Mouse (Mus musculus) stomach, embryonic 14.5 days (tissue): Measurements from ENCODE around the gene Trappc10. TPM values are rescaled to one million over a fixed set of nuclear protein-coding genes. Genes with fewer than 3 reads are reported as not detected.

Experiments used
- ATAC-seq: fragments of 200-750 bp; cut with Nextera tagmentation; 2 replicates; pipeline ENCODE4 v1.8.0; 2017; ENCODE audit warnings: low read depth, moderate TSS enrichment; ENCODE audit not compliant: insufficient number of reproducible peaks, insufficient read depth, low FRiP score
- H3K27ac ChIP-seq: fragments of 300-500 bp; sonication (generic); 2 replicates; pipeline ENCODE4 v1.5.1; 2014; ENCODE audit warnings: mild to moderate bottlenecking, low read length, moderate library complexity, mixed read lengths
- H3K27me3 ChIP-seq: fragments of 300-500 bp; sonication (generic); 2 replicates; pipeline ENCODE4 v1.6.1; 2014; ENCODE audit warnings: low read length, control low read depth, mixed read lengths; ENCODE audit not compliant: control insufficient read depth, insufficient read depth
- H3K36me3 ChIP-seq: fragments of 300-500 bp; sonication (generic); 2 replicates; pipeline ENCODE4 v1.6.1; 2014; ENCODE audit warnings: mild to moderate bottlenecking, control low read depth, low read length, moderate library complexity, mixed read lengths; ENCODE audit not compliant: control insufficient read depth, insufficient read depth
- H3K4me1 ChIP-seq: fragments of 300-500 bp; sonication (generic); 2 replicates; pipeline ENCODE4 v1.6.1; 2014; ENCODE audit warnings: low read length, control low read depth, mixed read lengths; ENCODE audit not compliant: control insufficient read depth, insufficient read depth
- H3K4me2 ChIP-seq: fragments of 300-500 bp; sonication (generic); replicated peaks from 2 replicates; pipeline ENCODE4 v1.6.1; 2014; ENCODE audit warnings: low read depth, low read length, control low read depth
- H3K4me3 ChIP-seq: fragments of 300-500 bp; sonication (generic); 2 replicates; pipeline ENCODE4 v1.5.1; 2014; ENCODE audit warnings: low read depth, low read length, control low read depth
- H3K9ac ChIP-seq: fragments of 300-500 bp; sonication (generic); replicated peaks from 2 replicates; pipeline ENCODE4 v1.6.1; 2014; ENCODE audit warnings: low read depth, mild to moderate bottlenecking, control low read depth, low read length, moderate library complexity, mixed read lengths
- H3K9me3 ChIP-seq: fragments of 300-500 bp; sonication (generic); 2 replicates; pipeline ENCODE4 v1.6.1; 2016; ENCODE audit warnings: low read depth, low read length, control low read depth; ENCODE audit not compliant: control insufficient read depth
- WGBS: fragments of 180-500 bp; shearing (Covaris S2); extraction: QIAGEN DNeasy Blood & Tissue Kit; methylation state at CpG from one replicate; pipeline ENCODE4 v1.1.7; 2014; 5-methylcytosine and 5-hydroxymethylcytosine counted together
- polyA plus RNA-seq: library from polyadenylated mRNA; unstranded; fragments of >200 nt; fragmentation: Nextera tagmentation; extraction: Ambion mirVana; gene quantifications from 2 replicates; pipeline ENCODE4 v1.2.1, GENCODE M21; 2014

Gene Trappc10
- polyA plus RNA-seq, 1 experiment from 2014 or later: 14.7 TPM

DNA sequence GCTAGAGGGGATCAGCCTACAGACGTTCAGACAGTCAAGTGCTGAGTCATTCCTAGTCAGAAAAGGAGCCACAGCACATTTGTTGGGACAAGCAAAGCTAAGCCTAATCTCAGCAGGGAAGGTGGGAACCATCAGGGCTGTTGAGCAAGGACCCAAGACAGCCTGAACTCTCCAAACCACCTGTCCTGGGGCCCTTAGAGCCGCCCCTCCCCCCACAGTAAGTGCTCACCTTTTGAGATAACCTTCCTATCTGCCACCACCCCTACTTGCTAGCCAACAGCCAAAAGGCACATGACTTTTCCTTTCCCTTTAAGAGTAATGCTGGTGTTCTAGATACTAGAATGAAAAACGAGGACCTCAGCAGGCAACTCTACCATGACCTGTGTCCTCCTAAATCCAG is 60.9 kb downstream of the Trappc10 start:
- no peak for ATAC-seq
- Histone ChIP-seq H3K4me1 (peaks cover 7% of the 10 kb centered on the region; the same call in 1 of the 2 replicates), H3K9ac (no peak overlapping the region), H3K4me2 (no peak overlapping the region), H3K27me3 (no peaks in the 10 kb centered on the region), H3K27ac (no peak overlapping the region), H3K4me3 (no peak overlapping the region), H3K36me3 (peaks cover 49% of the 10 kb centered on the region), H3K9me3 (no peaks in the 10 kb centered on the region)
- 84% methylated on average over 3 of the region's 3 CpGs for WGBS

DNA sequence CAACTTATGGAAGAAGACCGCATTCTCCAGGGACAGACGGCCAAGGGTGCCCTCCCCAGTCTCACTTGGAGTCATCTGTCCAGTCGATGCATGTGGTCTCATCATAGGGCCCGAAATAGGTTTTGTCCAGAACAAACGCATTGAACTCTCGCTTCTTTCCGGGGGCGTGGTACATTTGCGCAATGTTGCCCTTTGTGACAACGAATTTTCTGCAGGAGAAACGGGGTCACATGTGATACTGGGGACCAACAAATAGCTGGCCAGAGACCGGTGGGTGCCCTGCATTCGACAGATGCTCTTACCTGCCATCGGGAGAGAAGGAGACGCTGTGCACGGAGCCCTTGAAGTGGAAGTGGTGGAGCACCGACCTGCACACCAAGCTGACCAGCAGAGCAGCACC is 62.1 kb downstream of the Trappc10 start:
- Histone ChIP-seq H3K9me3 (no peaks in the 10 kb centered on the region), H3K4me1 (peaks cover 7% of the 10 kb centered on the region; the same call in 1 of the 2 replicates), H3K9ac (no peak overlapping the region), H3K27me3 (no peaks in the 10 kb centered on the region), H3K4me2 (no peak overlapping the region), H3K36me3 (peaks cover 40% of the 10 kb centered on the region), H3K4me3 (no peak overlapping the region), H3K27ac (no peak overlapping the region)
- ATAC-seq: no peak
- 94% methylated on average over 17 of the region's 17 CpGs for WGBS

DNA sequence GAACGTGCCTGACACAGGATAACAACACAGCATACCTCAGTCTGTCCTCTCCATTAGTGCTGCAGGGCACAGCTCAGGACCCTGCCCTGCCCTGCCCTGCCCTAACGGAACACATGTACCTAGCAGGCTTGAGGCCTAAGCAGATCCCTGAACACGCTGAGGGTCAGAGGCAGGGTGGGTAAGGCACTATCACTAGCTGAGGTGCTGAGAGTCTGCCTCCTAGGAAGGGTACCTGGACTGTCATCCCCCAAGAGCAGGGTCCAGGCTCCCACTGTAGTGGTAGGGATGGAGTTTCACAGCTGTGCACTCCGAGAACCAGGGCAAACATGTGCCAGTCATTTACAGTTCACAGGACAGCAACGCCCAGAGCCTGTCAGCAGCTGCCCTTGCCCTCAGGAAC is 70.0 kb downstream of the Trappc10 start:
- Histone ChIP-seq H3K27ac (no peak overlapping the region), H3K4me1 (no peaks in the 10 kb centered on the region), H3K4me2 (no peak overlapping the region), H3K9me3 (no peaks in the 10 kb centered on the region), H3K36me3 (peaks cover 54% of the 10 kb centered on the region), H3K27me3 (no peaks in the 10 kb centered on the region), H3K4me3 (no peak overlapping the region), H3K9ac (no peak overlapping the region)
- ATAC-seq: no peak
- WGBS: 93% methylated on average over 5 of the region's 5 CpGs

DNA sequence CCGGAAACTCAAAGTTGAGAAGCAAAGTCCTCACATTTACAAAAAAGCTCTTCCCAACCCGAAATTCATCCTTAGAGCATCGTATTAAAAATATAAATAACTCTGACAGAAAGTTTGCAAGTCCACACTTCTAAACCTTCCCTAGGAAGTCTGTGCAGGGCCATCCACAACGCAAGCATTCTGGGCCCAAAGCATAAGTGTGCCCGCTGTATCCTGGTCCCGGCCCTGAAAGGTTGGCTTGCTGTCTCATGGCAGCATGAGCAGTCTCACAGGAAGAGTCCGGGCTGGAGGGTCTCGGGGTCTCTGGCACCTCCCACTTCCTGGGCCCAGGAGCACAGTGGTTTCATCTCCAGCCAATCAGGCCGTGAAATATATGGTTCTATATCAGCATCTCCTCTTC is 72.9 kb downstream of the Trappc10 start:
- H3K36me3 ChIP-seq: peaks cover 48% of the 10 kb centered on the region
- 92% methylated on average over 9 of the region's 9 CpGs for whole genome bisulfite sequencing
- H3K4me3 ChIP-seq: no peak overlapping the region
- no peaks in the 10 kb centered on the region for H3K9me3 ChIP-seq
- H3K27ac ChIP-seq: no peak overlapping the region
- H3K4me1 ChIP-seq: peaks cover 8% of the 10 kb centered on the region
- no peak overlapping the region for H3K4me2 ChIP-seq
- no peaks in the 10 kb centered on the region for H3K27me3 ChIP-seq
- H3K9ac ChIP-seq: no peak overlapping the region
- no peak for ATAC-seq

DNA sequence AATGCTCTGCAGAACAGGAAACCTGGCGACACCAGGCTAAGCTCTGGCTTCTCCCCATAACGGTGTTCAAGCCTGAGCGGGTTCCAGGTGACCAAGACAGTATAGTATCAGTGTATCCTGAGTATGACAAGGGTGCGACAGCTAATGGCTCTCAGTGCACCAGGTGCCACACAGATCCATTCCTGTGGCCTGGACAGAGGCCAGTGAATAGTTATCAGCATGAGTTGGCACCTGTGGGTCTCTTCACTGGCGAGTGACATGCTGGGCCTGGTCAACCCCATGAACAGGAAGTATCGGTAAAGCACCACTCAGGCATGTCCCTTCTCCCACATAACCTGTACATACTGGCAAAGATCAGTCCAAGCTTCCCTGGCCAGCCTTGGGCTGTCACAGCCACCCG is 73.4 kb downstream of the Trappc10 start:
- Histone ChIP-seq H3K27me3 (no peaks in the 10 kb centered on the region), H3K27ac (no peak overlapping the region), H3K36me3 (peaks cover 43% of the 10 kb centered on the region), H3K9ac (no peak overlapping the region), H3K9me3 (no peaks in the 10 kb centered on the region), H3K4me2 (no peak overlapping the region), H3K4me3 (no peak overlapping the region), H3K4me1 (peaks cover 8% of the 10 kb centered on the region)
- ATAC-seq: no peak
- 95% methylated on average over 7 of the region's 7 CpGs for WGBS

DNA sequence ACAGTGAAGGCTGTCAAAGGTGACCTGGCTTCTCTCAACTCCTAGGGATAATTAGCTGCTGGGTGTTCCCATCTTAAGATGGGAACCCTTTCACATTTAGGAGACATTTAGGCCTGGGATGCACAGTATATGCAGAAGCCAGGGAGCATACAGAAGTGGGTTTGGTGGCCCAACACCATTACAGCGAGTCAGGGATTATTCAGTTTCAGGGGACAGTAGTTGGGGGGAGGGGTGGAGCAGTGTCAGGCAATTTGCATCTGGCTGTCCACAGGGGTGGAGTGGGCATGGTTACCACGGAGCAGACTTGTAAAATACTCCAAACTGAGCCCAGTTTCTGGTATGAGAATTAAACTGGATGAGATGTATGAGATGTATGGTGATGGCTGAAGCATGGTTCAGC is 74.0 kb downstream of the Trappc10 start:
- H3K4me3 ChIP-seq: peak overlapping the region; percentile 94; the same call in 1 of the 2 replicates
- no peaks in the 10 kb centered on the region for H3K9me3 ChIP-seq
- H3K9ac ChIP-seq: no peak overlapping the region
- peaks cover 8% of the 10 kb centered on the region for H3K4me1 ChIP-seq
- H3K27ac ChIP-seq: no peak overlapping the region; the same call in 1 of the 2 replicates
- WGBS: 55% methylated on average over 2 of the region's 2 CpGs
- peaks cover 37% of the 10 kb centered on the region for H3K36me3 ChIP-seq
- peak overlapping the region; percentile 79; the same call in 1 of the 2 replicates for H3K4me2 ChIP-seq
- ATAC-seq: no peak
- H3K27me3 ChIP-seq: no peaks in the 10 kb centered on the region

DNA sequence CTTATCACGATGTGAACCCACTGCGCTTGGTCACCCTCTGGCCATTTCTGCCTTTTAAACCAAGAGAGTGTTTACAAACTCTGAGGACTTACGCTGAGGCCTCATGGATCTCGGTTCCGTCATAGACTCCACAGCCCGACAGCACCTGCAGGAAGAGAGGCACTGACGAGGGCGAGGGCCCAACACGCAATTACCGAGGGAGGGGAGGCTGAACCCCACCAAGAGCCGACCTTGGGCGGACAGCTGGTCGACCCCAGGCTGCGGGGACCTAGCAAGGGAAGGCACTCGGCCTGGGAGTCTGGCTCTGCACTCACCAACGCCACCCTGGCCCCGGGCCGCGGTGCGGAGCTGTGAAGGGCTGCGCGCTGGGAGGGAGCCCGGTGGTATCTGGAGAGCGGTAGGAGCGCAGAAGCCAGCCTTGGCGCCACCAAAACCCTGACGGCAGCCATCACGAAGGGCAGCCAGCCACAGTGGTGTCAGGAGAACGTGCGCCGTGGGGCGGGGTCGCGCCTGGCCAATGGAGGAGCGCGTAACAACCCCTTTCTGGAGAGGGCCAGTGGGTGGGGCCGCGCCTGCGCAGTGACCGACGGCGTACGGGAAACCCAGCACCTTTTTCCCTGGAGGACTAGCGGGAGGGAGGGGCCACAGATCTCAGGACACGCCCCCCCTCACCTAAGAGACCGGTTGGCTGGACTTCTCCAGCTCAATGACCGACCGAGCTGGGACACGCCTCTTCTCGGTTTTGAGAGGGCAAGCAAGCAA is 75.0 kb downstream of the Trappc10 start, which contains the start of gene D10Jhu81e:
Gene D10Jhu81e (minus strand): TSS at position 502 of the 762 bp plus-strand sequence.
- ATAC-seq: peak; percentile 97
- H3K27me3 ChIP-seq: no peaks in the 10 kb centered on the region
- peaks cover 30% of the 10 kb centered on the region for H3K36me3 ChIP-seq
- H3K4me1 ChIP-seq: peaks cover 8% of the 10 kb centered on the region
- H3K4me3 ChIP-seq: peak within 1 kb of the TSS; percentile 94
- peak within 1 kb of the TSS; percentile 79 for H3K4me2 ChIP-seq
- H3K27ac ChIP-seq: no peak within 1 kb of the TSS; the same call in 1 of the 2 replicates
- H3K9ac ChIP-seq: peak within 1 kb of the TSS; percentile 77
- 1% methylated on average over 50 of the region's 50 CpGs for WGBS
- H3K9me3 ChIP-seq: no peaks in the 10 kb centered on the region

DNA sequence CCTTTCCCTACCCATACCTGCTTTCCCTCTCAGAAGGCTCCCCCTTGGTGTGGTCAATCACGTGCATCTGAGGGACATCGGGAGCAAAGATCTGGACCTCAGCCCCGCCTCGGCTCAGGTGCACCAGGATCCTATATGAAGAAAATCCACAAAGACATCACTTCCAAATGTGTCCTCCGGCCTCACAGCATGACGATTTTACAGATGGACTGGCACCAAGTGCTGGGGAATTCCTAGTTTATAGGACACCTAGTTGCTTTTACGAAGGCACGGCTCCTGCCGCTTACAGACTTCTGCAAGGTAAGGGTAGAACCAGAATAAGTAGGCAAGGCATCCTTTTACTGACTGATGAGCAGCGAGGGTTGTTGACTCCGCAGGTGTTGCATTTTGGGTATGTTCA is 75.6 kb downstream of the Trappc10 start:
- Histone ChIP-seq H3K4me1 (peaks cover 8% of the 10 kb centered on the region), H3K4me3 (peak overlapping the region; percentile 94), H3K27me3 (no peaks in the 10 kb centered on the region), H3K9ac (peak overlapping the region; percentile 77; the same call in 1 of the 2 replicates), H3K9me3 (no peaks in the 10 kb centered on the region), H3K4me2 (peak overlapping the region; percentile 79), H3K36me3 (peaks cover 27% of the 10 kb centered on the region), H3K27ac (no peak overlapping the region)
- no peak for ATAC-seq
- 85% methylated on average over 11 of the region's 11 CpGs for WGBS
